Mouse (Mus musculus) A20 (cell line): ENCODE measurements around the gene Aes.

Experiments used
- DNase-seq: peaks from one replicate; pipeline ENCODE4 v3.0.0-alpha.2; 2011; ENCODE audit warnings: low read depth, low spot score

The Aes gene

GRCm38 (mm10) chr10:81544296-81545160, 14.8 kb upstream of the Aes start:
- DNase-seq: no peak

DNA sequence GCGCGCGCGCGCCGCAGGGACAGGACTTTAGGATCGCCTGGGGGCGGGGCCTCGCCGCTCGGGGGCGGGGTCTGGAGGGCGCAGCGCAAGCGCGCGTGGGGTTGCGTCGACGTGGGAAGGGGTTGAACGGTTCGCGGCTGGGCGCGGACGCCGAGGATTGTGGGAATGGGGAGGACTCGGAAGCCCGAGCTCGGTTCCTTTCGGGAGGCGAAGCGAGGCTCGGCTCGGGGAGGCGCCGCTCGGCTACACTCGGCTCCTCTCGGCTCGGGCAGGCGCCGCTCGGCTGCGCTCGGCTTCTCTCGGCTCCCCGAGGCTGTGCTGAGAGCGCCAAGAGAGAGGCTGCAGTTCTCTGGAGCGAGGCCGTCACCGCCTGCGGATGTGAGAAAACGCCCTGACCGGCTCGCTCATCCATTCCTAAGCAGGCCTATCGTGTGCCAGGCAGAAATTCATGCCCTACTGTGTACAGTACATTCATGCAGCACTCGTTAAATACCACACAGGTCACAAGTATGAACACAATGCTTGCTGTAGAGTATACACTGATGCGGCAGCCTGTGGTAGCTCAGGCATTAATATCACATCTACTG, 14.0 kb upstream of the Aes start, which contains the start of gene Gna11:
Gna11 (minus strand) TSS at position 30 of the 587 bp plus-strand sequence.
- peak; percentile 100 for DNase-seq

DNA sequence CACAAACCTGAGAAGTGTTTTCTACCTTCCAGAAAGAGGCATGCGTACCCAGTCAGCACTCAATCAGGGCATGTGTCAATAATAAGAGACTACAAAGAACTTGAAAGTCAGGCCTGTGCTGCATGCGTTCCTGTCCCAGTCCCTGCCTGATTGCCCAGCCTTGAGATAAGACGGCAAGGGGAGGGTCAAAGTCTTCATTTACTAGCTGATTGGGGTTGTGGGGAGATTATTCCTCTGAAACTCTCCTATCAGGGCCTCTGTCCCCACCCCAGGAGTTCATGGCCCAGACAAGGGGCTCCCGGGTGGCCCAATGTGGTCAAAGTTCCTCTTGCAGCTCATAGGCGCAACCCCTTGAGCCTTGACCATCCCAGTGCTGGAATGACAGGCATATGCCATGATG, 13.0 kb upstream of the Aes start:
- no peak for DNase-seq

GRCm38 (mm10) chr10:81546788-81547571, 12.3 kb upstream of the Aes start:
- no peak for DNase-seq

DNA sequence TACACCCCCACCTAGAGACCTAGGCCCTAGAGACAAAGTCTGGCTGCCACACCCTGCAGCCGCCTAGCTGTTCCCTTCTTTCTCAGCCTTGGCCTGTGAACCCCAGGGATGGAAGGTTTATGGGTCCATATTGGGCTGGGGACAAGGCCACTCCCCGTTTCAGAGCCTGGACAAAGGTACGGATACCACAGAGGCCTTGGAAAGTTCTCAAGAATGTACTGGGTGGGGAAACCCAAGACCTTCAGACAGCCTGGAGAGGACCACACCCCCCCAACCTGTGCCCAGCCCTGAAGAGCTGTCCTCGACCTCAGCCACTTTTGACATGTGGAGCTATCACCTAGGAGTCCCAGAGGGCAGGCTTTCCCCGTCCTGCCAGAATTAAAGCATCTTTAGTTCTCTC, 10.3 kb upstream of the Aes start:
- DNase-seq: no peak

GRCm38 (mm10) chr10:81550257-81550656, 9.0 kb upstream of the Aes start:
- peak; percentile 87 for DNase-seq

DNA sequence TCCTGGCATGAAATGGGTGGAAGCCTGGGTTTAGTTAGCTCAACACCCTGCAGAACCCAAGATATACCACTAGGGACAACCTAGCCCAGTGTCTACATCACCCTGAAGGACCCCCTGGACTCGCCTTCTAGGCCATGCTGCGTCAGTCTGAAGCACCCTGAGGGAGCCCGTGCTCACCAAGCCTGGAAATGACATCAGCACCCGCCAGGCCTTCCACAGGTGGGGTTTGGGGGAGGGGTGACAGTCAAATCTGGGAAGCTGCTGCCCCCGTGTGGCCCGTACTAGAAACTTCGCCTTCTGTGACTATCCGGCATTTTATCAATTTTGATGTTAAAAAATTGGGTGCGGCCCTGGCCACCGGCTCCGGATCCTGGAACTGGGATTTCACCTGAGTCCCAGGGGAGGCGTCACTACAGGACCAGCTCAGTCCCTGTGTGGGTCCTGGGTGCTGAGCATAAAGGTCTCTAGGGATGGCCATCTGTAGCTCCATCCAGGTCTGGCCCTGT, 7.6 kb upstream of the Aes start:
- DNase-seq: peak; percentile 94

DNA sequence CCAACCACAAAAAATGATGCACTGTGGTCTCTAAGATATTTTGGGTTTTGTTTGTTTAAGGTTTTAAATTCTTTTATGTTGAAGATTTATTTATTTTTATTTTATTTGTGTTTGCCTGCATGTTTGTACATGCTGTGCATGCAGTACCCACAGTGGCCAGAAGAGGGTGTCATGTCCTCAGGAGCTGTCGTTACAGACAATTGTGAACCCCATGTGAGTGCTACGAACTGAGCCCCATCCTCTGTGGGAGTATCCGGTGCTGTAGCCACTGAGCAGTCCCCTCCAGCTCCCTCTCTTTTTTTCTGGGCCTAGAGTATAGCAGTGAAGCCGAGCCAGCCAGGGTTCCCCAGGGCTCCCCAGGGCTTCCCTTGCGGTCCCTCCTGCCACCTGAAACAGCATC, 6.1 kb upstream of the Aes start:
- DNase-seq: peak; percentile 74

DNA sequence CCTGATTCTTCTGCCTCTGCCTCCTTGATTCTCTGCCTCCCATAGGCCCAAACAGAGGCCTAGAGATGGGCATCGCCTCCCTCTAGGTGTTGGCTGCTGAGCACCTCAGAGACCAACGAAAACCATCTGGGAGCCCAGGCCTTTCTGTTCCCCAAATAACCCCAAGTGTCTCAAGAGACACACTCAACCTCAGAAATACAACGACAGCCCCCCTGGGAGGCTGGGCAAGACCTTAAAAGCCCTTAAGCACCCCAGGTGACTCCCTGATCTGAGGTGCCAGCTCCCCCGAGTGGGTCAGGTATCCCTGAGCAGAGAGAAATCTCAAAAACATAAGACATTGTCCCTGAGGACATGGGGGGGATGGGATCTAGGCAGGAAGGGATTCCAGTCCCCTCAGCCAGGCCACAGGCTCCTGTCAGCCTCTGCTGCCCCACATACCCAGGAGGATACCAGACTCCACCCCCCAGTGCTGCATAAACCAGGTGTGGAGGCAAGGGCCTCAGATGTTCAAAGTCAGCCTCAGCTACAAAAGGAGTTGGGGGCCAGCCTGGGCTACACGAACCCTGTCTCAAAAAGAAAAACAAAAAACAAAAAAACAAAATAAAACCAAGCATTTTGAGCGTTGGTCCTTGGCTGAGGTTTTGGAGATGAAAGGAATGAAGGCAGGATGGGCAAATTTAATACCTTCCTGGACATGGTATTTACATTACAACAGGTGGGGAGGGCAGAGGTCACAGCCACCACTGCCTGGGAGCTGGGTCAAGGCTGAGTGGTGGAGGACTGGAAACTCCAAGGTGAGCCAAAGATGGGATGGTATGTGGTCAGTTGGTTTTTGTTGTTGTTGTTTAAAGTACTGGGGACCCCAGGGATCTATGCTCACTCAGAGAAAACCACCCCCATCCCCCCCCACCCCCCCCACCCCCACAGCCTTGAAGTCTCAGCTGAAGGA, 5.2 kb upstream of the Aes start:
- peak; percentile 71 for DNase-seq

- peak; percentile 46 for DNase-seq
Measured at GRCm38 (mm10) chr10:81556282-81556681, 3.0 kb upstream of the Aes start.

DNA sequence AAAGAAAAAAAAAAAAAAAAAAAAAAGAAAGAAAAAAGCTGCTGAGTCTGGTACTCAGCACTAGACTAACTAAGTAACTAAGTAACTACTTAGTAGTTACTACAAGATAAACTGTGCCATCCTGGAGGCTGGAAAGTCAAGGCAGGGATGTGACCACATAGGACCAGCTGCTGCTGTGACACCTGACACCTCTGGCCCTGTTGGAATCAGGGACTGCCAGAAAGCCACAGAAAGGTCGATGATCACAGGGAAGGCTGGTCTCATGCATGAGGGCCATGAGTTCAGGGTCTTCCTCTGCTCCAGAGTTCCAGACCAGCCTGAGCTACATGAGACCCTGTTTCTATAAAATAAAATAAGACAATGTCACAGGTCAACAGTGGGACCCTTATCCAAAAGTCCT, 1.8 kb upstream of the Aes start:
- DNase-seq: no peak

GRCm38 (mm10) chr10:81559627-81560539, 595 bp downstream of the Aes start:
- DNase-seq: peak; percentile 84

DNA sequence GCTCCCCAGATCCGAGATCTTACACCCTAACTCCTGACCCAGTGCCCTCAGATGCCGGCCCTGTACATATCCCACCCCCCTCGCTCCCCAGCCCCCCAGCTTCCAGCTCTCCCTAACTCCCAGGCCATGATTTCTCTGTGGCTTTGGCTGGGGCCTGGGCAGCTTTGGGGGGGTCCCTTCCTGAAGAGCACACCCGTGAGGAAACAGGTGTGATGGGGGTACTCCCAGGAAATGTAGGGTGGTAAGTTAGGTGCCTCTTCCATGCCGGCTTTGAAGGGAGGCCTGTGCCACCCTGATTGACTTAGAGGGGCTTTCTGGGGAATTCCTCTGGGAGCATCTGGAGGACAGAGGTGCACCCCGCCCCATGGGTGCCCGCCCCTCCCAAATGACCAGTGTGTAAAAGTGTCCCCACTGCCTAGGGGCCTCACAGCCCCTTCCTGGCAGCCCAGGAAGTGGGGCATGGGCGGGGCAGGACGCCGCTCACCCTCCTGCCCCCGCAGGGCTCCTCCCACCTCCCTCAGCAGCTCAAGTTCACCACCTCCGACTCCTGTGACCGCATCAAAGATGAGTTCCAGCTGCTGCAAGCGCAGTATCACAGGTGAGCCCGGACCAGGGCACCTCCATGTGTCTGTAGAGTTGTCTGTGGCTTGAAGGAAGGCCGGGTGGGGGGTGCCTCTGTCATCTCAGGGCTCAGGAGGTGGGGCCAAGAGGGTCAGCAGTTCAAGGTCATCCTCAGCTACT, 1.6 kb downstream of the Aes start:
- peak; percentile 90 for DNase-seq

DNA sequence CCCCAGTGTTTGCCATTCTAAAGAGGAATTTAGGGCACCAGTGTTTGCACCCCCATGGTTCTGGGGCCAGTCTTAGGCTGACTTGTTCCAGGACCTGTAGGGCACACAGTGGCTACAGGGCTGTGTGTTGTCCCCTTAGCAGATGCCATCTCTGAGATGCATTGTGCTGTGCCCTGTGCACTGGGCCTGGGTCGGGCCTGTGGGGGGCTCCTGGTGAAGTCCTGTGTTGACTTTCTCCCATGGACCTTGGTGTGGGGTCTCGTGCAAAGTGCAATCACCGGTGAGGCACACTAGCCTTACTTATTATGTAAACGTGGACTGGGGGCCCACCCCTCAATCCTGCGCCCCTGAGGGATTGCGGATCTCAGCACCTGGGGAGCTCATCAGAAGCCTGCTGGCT, 3.1 kb downstream of the Aes start:
- DNase-seq: no peak

DNA sequence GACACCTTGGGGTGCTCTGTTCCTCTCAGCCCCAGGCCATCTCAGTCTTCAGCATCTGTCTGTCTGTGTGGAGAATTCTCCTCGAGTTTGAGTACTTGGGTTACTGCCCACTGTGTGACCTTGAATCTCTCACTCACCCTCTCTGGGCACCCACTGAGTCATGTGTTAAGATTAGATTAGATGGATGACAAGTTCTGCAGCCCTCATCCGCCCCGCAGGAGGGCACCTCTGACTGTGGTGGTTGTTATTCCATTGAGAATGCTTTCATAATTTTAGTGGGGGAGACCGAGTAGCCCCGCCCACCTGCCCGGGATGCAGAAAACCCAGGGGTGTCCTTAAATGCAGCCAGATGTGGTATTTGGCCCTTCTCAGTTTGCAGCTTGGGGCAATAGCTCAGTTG, 4.2 kb downstream of the Aes start:
- no peak for DNase-seq

DNA sequence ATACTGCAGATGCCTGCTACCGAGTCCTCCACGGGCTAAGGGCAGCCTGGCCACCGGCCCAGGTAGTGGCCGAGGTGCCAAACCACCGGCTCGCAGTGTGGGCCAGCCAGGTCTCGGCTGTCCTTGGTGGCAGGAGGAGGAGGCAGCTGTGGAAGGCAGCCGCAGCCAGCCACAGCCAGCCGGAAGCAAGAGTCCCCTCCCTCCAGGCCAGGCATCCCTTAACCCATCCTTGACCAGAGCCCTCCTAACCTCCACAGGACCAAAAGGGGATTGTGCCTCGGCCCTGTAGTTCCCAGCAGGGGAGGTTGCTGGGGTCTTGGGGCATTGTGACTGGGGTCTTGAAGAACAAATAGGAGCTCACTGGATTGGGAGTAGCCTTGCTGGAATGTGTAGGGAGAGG, 4.9 kb downstream of the Aes start:
- no peak for DNase-seq

- DNase-seq: peak; percentile 66
Measured at GRCm38 (mm10) chr10:81564734-81565133, 5.4 kb downstream of the Aes start.

- no peak for DNase-seq
Measured at GRCm38 (mm10) chr10:81565257-81566228, 6.3 kb downstream of the Aes start.
